Mouse (Mus musculus): Measurements from ENCODE around the gene Olfr521.
"Not testable (repeated sequence)": the region's sequence is repeated elsewhere in the genome, so short reads cannot be mapped to it uniquely, and the experiment has no call there.

Gene Olfr521

DNA sequence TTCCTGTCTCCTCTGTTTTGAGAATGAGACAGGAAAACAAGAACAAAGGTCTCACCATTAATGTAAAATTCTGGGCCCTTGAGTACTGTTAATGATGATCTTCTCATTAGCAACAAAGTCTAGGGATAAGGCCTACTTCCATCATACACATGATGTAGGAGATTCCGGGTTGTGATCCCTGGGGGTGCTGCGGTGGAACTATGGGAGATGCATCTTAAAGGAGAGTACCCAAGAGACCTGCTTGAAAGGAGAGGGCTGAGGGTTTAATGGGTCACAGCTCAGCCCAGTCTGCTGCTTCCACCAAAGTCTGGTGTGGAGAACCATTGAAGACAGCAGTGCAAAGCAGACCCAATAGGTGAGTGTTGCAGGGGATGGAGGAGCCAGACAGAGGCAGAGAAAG lies at the start of gene Olfr521:
TSS of gene Olfr521 (plus strand) at position 301 of the 400 bp plus-strand sequence.
- DNase-seq (ENCODE audit: extremely low spot score, low spot score), result no peak

DNA sequence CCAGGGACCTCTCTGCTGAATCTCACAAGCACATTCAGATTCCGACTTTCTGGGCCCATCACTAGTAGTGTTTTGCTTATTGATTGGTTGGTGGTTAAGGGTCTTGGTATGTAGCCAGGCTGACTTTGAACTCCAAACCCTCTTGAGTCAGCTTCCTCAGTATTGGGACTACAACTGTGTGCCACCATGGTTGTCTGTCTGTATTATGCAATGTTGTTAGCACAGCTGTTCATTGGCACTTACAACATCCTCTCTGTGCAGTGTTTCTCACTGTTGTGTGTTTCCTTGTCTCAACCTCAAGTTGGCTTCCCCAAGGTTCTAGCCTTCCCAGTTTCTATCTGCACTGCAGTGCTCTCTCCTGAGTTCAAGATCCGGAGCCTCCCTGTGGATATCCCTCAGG lies 46.8 kb upstream of the Olfr521 start:
- no peak for DNase-seq (ENCODE audit: extremely low spot score, low spot score)

DNA sequence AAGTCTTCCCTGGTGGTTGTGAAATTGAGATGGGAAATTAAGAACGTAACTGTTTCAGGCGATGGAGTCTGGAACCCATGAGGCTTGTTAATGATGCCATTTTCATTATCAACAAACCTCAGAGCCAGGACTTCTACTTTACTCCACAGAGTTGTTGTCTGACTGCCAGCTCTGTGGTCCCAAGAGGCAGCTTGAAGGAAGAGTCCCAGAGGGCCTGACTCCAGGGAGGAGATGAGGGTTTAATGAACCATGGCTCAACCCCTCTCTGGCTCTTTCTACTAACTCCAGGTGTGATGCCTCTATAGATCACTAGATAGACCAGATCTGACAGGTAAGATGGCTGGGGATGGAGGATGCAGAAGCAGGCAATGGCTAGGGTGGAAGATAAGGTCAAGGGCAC lies 33.3 kb upstream of the Olfr521 start, which contains the start of gene Olfr520:
TSS of gene Olfr520 (plus strand) at position 301 of the 400 bp plus-strand sequence.
- no peak for DNase-seq (ENCODE audit: extremely low spot score, low spot score)

DNA sequence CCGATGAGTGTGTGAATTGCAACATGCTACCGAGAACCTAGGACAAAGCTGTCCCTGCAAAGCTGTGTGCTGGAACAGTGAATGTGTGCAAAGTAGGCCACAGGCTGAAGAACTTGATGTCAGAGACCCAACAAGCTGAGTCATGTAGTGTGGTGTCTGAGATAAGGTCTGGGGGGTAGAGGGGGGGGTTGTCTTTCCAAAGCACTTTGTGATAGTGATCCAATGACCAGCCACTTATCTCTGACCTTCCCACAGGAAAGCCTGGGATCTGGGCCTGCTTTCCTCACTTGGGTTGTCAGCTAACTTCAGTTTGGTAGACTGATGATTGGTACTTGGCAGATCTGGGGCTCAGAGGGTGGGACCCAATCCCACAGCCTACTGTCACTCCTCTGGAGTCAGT lies 28.7 kb upstream of the Olfr521 start:
- no peak for DNase-seq (ENCODE audit: extremely low spot score, low spot score)

GRCm38 (mm10) chr7:99735491-99735890 lies 27.8 kb upstream of the Olfr521 start:
- DNase-seq (ENCODE audit: extremely low spot score, low spot score), result not testable (repeated sequence)

DNA sequence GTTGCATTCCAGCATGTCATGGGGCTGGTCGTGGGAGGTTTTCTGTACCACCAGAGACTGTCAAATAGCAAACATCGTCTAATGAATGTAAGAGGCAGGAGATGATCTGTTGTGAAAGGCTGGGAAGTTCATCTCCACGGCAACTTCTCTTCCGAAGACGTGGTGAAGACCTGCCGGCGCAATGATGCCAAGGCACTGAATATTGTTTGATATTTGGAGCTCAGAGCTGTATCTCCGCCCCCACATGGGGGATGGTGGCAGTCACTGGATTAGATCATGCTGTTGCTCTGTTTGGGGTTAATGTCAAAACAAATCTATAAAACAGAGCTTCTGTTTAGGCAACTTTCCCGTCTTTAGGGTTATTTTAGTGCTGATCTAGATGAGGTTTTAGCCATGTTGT lies 24.0 kb upstream of the Olfr521 start:
- DNase-seq (ENCODE audit: extremely low spot score, low spot score), result no peak

- no peak for DNase-seq (ENCODE audit: extremely low spot score, low spot score)
Observed at GRCm38 (mm10) chr7:99781385-99781784, 18.1 kb downstream of the Olfr521 start.

- DNase-seq (ENCODE audit: extremely low spot score, low spot score), result no peak
Observed at GRCm38 (mm10) chr7:99781916-99782315, 18.6 kb downstream of the Olfr521 start.

- no peak for DNase-seq (ENCODE audit: extremely low spot score, low spot score)
Observed at GRCm38 (mm10) chr7:99783421-99783820, 20.1 kb downstream of the Olfr521 start.

DNA sequence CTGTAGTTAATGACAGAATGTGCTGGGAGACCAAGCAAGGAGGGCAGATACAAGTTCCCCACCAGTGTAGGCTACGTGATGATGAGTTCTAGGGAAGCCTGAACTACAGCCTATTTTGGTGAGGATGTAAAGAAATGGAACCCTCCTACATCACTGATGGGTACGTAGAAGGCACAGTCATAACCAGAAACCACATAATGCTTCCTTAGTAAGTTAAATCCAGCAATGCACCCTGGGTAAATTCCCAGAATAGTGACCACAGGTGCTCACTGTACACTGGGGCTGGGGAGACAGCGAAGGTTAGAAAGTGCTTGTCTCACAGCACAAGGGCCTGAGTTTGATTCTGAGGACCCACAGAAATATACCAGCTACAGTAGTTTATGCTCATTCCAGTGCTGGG lies 22.2 kb downstream of the Olfr521 start:
- DNase-seq (ENCODE audit: extremely low spot score, low spot score), result no peak

GRCm38 (mm10) chr7:99786774-99787173 lies 23.5 kb downstream of the Olfr521 start:
- no peak for DNase-seq (ENCODE audit: extremely low spot score, low spot score)

- DNase-seq (ENCODE audit: extremely low spot score, low spot score), result no peak
Observed at GRCm38 (mm10) chr7:99787935-99788334, 24.6 kb downstream of the Olfr521 start.

GRCm38 (mm10) chr7:99788563-99788962 lies 25.3 kb downstream of the Olfr521 start:
- DNase-seq (ENCODE audit: extremely low spot score, low spot score), result peak; percentile 29

- DNase-seq (ENCODE audit: extremely low spot score, low spot score), result no peak
Observed at GRCm38 (mm10) chr7:99790816-99791215, 27.5 kb downstream of the Olfr521 start.

GRCm38 (mm10) chr7:99794096-99794495 lies 30.8 kb downstream of the Olfr521 start:
- no peak for DNase-seq (ENCODE audit: extremely low spot score, low spot score)

- DNase-seq (ENCODE audit: extremely low spot score, low spot score), result peak; percentile 54
Observed at GRCm38 (mm10) chr7:99795192-99795981, 32.1 kb downstream of the Olfr521 start.

DNA sequence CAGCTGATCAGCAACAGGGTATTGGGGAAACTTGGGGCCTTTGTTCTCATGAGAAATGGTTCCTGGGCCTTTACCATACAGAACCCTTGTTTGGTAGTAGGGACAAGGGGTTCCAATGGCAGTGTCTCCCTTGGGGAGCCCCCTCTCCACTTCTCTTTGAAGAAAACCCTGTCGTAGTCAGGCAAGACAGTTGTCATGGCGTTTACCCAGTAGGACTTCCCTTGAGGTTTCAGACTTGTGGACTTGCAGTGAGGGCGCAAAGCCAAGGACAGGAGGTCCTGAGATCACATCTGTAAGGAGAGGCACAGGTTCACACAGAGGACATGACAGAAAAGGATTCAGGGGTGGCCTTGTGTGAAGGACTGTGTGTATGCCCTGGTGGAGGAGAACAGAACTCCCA lies 33.2 kb downstream of the Olfr521 start:
- no peak for DNase-seq (ENCODE audit: extremely low spot score, low spot score)

DNA sequence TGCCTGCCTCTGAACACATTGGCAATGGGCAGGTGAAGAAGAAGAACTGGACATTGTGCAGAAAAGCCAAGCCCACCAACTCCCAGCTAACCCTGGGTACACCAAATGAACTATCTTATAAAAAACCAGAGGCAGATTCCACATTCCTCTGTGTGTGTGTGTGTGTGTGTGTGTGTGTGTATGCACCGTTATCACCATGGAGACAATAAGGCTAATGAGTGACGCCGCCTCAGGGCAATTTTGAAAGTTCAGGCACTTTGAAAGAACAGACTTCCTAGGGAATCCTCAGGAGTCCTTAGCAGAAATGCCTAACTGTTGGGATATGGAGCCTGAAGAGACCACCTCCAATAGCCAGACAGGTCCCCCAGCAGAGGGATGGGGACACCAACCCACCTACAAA lies 34.0 kb downstream of the Olfr521 start:
- no peak for DNase-seq (ENCODE audit: extremely low spot score, low spot score)

- no peak for DNase-seq (ENCODE audit: extremely low spot score, low spot score)
Observed at GRCm38 (mm10) chr7:99797911-99798647, 34.8 kb downstream of the Olfr521 start.

- DNase-seq (ENCODE audit: extremely low spot score, low spot score), result no peak
Observed at GRCm38 (mm10) chr7:99799118-99799517, 35.8 kb downstream of the Olfr521 start.

- DNase-seq (ENCODE audit: extremely low spot score, low spot score), result no peak
Observed at GRCm38 (mm10) chr7:99803535-99803934, 40.2 kb downstream of the Olfr521 start.

- not testable (repeated sequence) for DNase-seq (ENCODE audit: extremely low spot score, low spot score)
Observed at GRCm38 (mm10) chr7:99804033-99804432, 40.7 kb downstream of the Olfr521 start.

GRCm38 (mm10) chr7:99805340-99805739 lies 42.0 kb downstream of the Olfr521 start:
- no peak for DNase-seq (ENCODE audit: extremely low spot score, low spot score)
